Mouse (Mus musculus) frontal cortex, adult (tissue): ENCODE measurements around the gene Ecd.
A peak's percentile ranks its signal among the peaks of the same experiment; 100 is the strongest.
"Not testable (repeated sequence)": the region's sequence is repeated elsewhere in the genome, so short reads cannot be mapped to it uniquely, and the experiment has no call there.

Source experiments
- ATAC-seq: cut with Nextera tagmentation; 2 replicates; pipeline ENCODE4 v1.9.2; 2017; ENCODE audit warnings: mild to moderate bottlenecking, moderate library complexity, mixed read lengths; ENCODE audit not compliant: low TSS enrichment

Gene Ecd

DNA sequence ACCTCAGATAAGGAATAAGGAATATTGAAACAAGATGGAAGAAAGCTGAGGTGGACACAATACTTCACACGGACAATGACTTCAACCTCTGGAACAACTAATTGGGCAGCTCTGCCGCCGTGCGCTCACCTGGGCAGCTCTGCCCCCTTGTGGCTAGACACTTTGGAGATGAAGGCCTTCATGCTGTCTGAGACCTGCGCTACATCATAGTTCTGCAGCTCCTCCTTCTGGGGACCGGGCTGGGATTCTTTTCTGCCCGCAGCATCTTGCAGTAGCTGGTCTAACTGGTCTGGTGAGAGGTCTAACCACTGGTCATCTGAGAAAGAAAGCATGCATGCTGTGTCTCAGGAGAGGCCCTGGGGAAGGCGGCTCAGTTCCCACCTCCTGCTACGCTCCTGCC is 19.4 kb downstream of the Ecd start:
- ATAC-seq, result no peak; the same call in 1 of the 2 replicates

DNA sequence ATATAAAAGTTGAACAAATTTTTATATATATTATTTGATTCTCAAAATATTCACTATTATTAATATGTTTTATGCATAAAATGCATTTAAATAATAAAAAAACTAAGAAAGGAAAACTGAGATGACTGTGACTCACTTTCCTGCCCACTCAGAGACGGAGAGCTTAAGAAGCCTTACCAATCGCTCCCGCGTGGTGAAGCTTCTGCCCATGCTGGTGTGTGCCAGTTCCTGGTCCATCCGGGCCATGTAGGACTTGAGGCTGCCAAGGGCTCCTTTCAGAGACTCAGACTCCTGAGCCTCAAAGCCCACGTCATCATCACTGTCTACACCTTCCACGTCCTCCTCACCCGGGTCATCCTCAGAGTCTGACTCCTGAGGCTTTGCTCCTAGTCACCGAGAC is 23.7 kb downstream of the Ecd start:
- peak; percentile 81 for ATAC-seq

DNA sequence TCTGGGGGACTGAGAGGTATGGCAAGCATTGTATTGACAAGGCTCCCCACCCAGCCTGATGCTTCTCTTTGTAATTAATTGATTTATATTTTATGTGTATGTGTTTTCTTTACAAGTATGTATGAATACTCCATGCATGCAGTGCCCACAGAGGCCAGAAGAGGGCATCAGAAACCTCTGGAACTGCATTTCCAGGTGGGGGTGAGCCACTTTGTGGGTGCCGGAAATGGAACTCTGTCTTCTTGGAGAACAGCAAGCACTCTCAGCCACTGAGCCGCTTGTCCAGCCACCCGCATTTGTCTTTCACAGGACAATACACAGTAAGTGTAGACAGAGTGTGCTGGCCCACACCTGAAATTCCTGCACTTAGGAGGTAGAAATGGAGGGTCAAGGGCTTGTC is 28.5 kb downstream of the Ecd start:
- ATAC-seq, result peak; percentile 47; the same call in 1 of the 2 replicates

DNA sequence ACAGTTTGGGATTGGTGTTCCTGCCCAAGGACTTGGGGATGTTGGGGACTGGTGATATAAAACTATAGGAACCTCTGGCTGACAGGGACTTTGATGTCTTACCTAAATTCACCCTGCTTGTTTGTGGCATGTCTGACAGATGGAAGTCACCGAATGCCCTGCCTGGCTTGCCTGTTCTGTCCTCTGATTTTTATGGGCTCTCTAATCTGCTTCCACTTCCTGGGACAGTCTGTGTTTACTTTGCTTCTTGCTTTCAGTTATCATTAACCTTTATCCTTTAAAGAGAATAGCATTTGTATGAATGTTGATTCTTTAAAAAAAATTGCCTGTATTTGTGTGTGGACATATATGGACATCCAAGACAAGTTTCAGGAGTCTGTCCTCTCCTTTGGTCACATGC is 32.8 kb downstream of the Ecd start:
- ATAC-seq, result no peak

DNA sequence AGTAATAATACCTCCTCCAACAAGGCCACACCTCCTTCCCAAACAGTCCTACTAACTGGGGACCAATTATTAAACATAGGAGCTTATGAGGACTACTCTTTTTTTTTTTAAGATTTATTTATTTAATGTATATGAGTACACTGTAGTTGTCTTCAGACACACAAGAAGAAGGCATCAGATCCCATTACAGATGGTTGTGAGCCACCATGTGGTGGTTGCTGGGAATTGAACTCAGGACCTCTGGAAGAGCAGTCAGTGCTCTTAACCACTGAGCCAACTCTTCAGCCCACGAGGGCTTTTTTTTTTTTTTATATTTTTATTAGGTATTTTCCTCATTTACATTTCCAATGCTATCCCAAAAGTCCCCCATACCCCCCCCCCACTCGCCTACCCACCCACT is 42.8 kb downstream of the Ecd start:
- ATAC-seq, result not testable (repeated sequence)

DNA sequence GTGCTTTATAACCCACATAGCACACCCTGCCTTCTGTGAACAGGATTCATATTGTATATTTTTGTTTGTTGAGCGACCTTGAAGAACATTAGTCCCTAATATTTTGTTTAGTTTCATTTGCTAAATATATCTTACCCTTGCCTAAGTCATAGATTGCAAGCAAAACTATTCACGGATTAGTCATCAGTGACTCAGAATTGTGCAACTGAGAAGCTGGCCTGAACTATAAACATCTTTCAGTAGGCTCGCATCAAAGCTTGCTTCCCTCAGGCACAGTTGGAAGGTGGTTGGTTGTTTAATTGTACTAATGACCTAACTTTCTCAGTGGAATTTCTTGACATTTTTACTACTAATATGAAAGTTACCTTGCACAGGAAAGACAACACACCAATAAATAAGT is 49.8 kb downstream of the Ecd start:
- no peak for ATAC-seq

DNA sequence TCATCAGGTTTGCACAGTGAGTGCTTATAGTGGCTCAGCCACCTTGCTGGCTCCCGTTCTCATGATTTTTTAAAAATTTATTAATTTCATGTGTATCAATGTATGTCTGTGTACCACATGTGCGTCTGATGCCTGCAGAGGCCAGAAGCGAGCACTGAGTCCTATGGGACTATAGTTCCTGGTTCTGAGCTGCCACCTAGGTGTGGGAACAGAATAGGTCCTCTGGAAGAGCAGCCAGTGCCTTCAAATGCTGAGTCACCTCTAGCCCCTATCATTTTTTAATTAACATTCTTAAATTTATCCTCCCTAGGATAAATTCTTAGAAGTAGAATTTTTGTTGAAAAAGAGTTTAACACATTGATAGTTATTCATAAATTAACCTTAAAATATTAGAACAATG is 50.3 kb downstream of the Ecd start:
- ATAC-seq, result no peak

DNA sequence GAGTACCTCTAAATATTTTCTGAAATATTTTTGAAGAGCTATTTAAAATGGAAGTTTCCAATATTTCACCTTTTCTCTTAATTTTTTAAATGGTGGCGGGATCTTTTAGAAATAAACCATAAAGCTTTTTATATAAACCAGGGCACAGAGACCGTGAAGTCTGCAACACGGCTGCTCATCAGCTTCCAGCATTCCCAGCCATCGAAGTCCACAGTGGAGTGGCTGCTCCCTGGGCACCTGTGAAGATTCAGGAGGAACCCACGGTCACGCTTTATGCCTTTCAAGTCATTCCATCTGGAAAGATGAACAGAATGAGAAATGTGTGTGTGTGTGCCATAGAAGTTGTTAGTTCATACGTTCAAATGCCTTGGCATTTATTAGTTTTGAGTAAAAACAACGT is 53.0 kb downstream of the Ecd start:
- no peak for ATAC-seq

DNA sequence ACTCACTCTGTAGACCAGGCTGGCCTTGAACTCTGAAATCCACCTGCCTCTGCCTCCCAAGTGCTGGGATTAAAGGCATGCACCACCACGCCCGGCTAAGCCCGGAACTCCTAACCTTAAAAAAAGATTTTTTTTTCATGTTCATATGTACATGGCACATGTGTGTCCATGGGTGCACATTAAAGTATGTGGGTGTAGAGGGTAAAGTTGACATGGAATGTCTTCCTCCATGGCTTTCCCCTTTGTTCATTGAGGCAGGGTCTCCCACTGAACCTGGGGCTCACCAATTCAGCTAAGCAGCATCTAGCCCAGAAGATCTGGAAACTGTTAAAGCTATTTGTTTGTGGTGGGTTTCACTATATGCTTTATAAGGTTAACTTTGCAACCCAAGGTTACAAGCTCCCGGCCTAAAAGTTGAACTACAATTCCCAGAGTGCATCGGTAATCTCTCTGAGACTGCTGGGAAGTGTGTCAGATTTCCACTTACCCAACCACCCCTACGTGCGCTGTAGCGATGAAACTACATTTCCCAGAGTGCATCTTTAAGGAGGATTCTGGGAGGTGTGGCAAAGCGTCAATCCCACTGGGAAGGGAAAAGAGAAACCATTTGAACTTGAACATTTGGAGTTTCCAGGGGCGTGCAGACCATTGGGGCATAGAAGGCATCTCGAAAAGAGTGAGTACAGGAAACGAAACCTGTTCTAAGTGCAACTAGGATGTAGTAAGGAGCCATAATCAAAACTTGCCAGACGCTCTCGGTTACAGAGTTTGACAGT is 53.6 kb downstream of the Ecd start, which contains the start of gene Nudt13:
TSS of gene Nudt13 (plus strand) at position 581 of the 776 bp plus-strand sequence.
- ATAC-seq, result peak; percentile 99

DNA sequence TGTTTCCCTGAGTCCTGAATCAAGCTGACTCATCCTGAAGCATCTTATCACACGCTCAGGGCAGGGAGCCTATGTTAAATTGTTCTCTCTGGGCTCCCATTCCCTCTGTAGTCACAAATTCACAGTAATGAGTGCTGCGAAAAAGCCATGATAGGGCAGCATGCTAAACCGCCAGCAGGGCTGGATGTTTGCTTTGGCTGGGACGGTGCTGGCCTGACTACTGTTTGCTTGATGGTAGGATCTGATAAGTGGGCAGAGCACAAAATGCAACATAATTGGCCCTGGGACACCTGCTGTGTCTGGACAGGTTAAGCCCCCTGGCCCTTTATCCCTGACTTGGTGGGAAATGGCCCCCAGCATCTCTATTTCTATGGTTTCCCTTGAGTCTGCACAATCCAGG is 56.5 kb downstream of the Ecd start:
- no peak for ATAC-seq
